Mouse (Mus musculus): ENCODE measurements at regions not wholly inside any gene's neighbourhood (a gene's known extent, or its start where the extent isn't known, plus 50 kb on each side); places are given as distances from the start of the nearest gene placed in this dataset.

DNA sequence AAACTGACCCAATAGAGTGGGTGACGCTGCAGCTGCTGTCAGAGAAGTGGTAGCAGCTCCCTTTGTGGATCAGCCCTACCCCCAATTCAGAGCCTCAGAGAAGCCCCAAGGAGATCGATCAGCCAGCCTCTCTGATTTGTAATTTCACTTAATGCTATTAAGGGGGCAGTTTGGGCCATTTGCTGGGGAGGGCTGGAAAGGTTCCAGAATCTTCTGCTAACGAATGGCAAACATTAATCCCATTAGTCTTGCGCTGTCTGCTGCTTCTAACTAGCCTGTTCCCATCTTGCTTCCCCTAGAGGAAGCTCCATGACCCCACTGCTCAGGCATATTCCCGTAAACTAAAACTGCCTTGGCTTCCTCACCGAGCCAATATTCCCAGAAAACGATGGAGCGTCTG is 59.9 kb upstream of the Lrrn2 start:
- DNase-seq (ENCODE audit: low spot score): no peak

DNA sequence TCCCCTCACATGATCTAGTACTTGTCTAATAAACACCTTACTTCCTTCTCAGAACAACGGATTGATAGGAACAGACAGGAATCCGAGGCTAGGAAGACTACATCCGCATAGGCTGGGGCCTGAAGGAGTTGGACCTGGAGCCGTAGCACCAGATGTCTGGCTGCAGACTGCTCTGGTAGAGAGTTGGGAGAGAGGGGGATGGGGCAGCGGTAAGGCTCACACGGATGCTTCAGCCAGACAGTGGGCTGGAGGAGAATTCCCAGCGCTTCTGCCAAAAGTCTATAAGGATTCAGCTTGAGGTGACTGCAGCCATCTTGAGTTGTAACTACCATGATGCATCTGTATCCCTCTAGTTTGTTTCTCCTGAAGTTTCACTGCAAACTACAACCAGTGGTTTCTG is 61.8 kb upstream of the Lrrn2 start:
- DNase-seq (ENCODE audit: low spot score): no peak

DNA sequence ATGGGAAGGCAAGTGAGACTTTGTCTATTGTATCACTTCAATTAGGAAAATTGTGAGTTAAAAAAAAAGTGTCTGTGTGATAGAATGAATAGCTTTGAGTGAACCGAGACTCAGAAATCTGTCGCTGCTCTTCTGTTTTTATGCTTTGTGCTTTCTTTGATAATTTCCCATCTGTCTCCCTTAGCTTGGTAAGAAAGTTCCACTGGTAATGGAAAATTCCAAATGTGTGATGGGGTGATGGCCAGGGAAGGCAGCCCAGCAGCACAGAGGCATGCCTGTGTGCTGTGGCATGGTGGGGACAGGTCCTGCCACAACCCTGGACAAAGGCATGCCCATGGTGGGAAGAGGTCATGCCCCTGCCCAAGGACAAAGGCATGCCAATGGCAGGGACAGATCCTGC is 62.7 kb upstream of the Lrrn2 start:
- no peak for DNase-seq (ENCODE audit: low spot score)

DNA sequence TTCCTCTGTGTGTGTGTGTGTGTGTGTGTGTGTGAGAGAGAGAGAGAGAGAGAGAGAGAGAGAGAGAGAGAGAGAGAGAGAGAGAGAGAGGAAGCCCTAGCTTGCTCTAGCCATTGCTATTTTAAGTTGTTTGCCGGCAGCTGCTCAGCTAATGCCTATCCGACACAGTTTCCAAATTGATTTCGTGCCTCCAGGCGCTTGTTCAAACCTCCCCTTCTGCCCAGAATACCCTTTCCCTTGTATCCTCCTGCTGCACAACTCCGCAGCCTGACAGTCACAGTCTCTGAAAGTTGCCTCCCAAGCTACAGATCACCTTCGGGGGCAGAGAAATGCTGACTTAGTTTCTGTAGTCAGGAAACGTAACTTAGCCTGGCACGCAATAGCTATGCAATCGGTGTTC is 63.9 kb upstream of the Nfasc start:
- no peak for DNase-seq (ENCODE audit: low spot score)

DNA sequence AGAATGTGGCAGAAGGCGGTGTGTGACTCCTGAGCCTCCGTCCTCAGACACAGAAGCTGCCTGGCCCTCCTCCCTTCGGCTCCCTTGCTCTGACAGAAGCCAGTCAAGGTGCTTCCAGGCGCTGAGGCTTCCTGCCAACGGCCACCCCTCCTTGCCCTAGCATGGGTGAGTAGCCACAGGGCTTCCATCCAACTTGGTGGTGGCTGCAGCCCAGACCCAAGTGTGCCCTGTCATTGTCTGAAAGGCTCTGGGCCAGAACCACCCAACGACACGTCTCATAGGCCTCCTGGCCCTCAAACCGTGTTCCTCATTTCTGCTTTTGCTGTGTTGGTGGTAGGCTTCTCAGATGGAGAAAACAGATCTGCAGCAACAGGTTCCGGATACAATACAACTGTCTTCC is 62.2 kb upstream of the Nfasc start:
- no peak for DNase-seq (ENCODE audit: low spot score)

DNA sequence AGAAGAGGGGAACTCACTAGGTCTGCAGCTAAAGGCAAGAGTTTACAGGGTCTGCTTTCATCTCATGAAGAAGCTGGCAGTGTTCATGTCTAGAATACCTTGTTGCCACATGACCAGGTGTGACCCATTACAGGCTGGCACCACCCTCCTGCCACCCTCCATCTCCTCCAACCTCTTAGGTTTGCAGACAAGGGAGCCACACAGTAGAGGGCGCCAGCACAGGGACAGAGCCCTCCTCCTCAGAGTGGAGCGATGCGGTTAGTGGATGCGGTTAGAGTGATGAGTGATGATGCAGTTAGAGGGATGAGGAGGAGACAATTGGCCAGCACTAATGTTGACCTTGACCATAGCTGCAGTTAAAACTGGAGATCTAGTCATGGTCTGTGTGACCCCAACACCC is 60.8 kb upstream of the Nfasc start:
- DNase-seq (ENCODE audit: low spot score): peak; percentile 32

DNA sequence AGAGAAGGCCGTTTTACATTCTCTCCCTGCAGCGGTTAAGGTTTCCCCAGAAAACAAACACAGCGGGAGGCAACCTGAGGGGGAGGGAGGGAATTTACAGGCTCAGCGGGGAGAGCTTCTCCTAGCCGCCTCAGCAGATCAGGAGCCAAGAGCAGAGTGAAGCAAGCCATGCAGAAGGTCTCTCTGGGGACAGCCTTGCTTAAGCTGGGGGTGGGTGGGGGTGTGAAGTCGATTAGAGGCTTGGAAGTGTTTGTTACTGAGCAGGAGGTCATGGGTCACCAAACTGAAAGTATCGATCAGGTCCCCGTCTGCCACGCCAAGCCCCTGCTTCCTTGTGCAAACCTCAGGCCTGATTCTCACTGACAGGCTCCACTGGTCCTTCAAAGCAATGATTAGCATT is 58.7 kb upstream of the Nfasc start:
- peak; percentile 43 for DNase-seq (ENCODE audit: low spot score)

DNA sequence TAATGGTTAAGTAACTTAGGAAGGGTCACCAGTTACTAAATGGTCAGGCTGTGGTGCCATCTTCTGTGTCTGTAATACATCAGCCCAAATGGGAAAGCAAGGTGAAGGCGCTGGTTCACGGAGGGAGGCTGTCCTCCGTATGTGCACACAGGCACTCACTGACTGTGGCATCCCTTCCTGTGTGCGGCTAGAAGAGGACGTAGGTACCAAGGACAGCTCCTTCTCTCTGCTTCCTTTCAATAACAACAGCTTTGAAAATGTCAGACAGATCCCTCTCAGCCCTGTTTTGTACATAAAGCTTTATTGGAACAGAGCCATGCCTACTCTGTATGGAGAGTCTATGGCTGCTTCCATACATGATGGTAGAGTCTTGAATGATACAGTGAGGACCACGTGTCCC is 57.7 kb upstream of the Nfasc start:
- DNase-seq (ENCODE audit: low spot score): peak; percentile 85

DNA sequence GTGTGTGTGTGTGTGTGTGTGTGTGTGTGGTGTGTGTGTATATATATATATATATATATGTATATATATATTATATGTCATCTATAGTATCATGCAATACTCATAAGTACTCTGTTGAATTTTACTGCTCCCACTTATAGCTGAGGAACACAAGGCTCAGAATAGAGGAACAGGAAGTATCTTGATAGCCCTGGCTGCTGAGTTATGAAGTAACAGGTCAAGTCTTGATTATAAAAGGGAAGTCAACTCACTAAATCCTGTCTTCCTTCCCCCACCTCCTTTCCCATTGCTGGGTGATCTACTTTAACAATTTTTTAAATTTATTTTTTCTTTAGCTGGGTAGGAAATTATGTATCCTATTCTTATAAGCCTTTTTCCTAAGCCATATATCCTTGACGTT is 52.9 kb upstream of the Nfasc start:
- no peak for DNase-seq (ENCODE audit: low spot score)
